Mouse (Mus musculus) lung, postnatal 0 days (tissue): ENCODE results near the gene Hist1h2ac.

Experiments used
- CTCF ChIP-seq: IDR thresholded peaks from 2 replicates; pipeline ENCODE4 v1.5.1; 2016; ENCODE audit warnings: antibody characterized with exemption, mild to moderate bottlenecking
- EP300 ChIP-seq: IDR thresholded peaks from 2 replicates; pipeline ENCODE4 v1.6.1; 2016; ENCODE audit warnings: antibody characterized with exemption, mild to moderate bottlenecking, control low read depth

GRCm38 (mm10) chr13:23694956-23695355 is 11.2 kb upstream of the Hist1h2ac start:
- no peak for TF ChIP-seq CTCF
- TF ChIP-seq EP300: no peak
